Mouse (Mus musculus) 416B (cell line): ENCODE measurements at regions not wholly inside any gene's neighbourhood (a gene's known extent, or its start where the extent isn't known, plus 50 kb on each side); places are given as distances from the start of the nearest gene placed in this dataset.
"Not testable (repeated sequence)": the region's sequence is repeated elsewhere in the genome, so short reads cannot be mapped to it uniquely, and the experiment has no call there.

Experiments used
- DNase-seq: peaks from one replicate; pipeline ENCODE4 v3.0.0; 2011; ENCODE audit warnings: low read depth

DNA sequence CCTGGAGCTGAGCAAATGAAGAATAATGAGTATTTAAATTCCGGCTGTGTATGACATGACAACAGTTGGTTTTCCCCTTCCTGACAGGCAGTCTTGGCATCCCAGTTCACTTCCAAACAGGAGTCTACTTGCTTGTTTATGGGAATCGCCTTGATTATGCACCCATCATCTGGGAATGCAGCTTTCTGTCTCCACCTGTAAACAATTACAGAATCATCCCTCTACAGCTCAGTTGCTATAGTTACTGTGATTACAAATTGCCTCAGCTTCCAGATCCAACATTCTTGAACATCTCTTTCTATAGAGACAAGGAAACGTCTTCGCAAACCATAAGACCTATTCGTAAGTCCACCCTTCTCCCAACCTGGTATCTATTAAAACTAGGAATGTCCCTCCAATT is 582.6 kb upstream of the Igfbp3 start:
- no peak for DNase-seq

DNA sequence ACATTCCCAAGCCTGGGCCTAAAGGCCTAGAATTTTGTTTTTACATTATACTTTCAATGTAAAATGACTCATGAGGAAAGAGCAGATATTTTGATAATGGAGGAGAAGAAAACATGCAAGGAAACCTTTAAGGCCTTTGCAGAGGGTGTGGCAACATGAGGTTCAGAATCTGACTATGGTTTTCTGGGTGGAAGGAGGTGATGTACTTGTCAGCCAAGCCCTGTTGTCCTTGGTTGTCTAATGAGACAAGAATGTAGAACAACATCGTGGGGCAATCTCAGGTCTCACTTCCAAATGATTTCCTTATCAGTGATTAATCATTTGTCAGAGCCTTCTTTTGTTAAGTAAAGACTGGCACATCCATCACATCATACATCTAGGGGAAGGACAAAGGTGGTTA is 580.5 kb upstream of the Igfbp3 start:
- no peak for DNase-seq

DNA sequence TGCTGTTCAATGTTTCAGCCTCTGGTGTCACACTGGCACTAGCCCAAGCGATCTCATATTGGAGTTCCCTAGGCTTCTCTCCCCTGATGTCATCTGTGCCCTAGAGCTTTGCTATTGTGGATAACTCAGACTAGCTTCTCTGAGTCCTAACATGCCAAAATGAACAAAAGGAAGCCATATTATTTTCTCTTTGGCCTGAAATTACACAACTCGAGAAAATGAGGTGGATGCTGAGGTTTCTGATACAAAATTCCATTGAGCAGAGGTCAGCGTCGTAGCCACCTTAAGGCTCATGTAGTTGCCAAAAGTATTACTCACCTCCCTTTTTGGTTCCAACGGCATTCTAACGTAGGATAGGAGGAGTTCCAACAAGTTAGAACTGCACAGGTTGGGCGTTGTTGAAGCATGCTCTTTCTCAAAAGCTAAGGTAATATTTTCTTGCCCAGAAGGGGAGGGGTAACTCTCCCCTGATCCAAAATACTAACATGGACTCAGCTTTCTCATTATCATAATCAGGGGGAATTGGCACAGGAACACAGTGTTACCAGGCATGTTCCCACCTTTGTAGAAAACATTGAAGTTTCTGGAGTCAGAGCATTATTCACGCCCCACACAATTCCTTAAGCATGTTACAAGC is 566.9 kb upstream of the Igfbp3 start:
- DNase-seq, result no peak

DNA sequence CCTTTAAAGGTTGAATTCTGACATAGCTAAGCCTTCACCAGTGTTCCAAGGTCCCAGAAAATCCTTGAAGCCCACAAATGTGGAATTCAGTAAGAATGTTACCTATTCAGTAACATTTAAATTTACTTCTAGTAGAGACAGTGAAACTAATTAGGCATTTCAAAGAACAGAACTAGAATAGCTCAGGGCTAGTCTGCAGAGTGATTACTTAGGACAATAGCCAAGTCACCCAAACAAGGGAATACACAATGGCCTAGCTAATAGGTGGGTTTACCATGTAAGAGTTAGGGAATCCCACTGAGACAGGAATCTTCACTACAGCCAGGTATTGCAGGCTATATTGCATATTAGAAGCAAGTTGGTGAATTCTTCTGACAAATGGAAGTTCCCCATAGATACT is 561.6 kb upstream of the Igfbp3 start:
- not testable (repeated sequence) for DNase-seq

DNA sequence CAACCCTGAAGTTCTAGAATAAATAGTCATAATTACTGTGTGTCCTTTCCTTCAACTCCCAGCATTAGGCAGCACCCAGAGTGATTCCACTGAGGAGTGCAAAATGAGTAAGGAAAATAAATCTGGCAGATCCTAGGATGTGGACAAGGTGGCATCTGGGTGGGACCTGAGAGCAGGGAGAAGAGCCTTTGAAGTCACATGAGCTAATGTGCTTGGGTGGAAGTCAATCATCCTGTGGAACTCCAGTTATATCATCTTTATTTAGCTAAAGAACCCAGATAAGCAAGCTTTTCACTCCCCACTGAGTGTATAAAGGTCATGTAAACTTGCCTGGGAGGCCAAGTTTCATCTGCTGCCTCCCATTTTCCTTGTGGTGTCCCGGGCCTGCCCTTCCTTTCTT is 551.6 kb upstream of the Igfbp3 start:
- DNase-seq, result no peak

DNA sequence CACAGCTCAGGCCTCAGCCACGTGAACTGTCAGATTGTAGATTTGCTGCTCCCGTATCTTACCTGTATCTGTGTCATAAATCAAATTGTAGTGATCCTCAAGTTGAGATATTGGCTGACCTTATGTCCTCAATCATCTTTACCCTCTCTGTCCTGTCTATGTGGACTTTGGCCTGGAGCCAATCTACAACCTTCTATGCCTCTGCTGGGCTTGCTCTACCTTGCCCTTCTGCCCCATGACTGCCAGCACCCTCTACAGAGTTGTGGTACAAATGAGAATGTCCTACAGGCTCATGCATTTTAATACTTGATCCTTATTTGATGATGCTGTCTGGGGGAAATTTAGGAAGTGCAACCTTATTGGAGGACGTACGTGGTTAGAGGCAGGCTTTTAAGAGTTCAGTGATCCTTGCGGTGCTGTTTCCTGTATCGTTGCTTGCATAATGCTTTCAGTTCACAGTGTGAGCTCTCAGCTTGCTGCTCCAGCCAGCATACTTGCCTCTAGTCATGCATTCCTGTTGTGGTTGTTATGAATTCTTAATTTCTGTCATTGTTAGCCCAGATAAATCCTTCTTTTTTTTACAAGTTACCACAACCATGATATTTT is 545.2 kb upstream of the Igfbp3 start:
- DNase-seq, result peak; percentile 17
